Mouse (Mus musculus) CD4-positive, CD25-positive, alpha-beta regulatory T cell, adult 9 weeks (primary cell): ENCODE results near the gene Ripply1. TPM values are rescaled to one million over a fixed set of nuclear protein-coding genes. Genes with fewer than 3 reads are reported as not detected.

Experiments used
- polyA plus RNA-seq: library from polyadenylated mRNA; unstranded; fragments of 100-300 nt; shearing (Covaris generic); gene quantifications from one replicate; pipeline ENCODE4 v1.2.1, GENCODE M21; 2017

The Ripply1 gene
- not detected for polyA plus RNA-seq

DNA sequence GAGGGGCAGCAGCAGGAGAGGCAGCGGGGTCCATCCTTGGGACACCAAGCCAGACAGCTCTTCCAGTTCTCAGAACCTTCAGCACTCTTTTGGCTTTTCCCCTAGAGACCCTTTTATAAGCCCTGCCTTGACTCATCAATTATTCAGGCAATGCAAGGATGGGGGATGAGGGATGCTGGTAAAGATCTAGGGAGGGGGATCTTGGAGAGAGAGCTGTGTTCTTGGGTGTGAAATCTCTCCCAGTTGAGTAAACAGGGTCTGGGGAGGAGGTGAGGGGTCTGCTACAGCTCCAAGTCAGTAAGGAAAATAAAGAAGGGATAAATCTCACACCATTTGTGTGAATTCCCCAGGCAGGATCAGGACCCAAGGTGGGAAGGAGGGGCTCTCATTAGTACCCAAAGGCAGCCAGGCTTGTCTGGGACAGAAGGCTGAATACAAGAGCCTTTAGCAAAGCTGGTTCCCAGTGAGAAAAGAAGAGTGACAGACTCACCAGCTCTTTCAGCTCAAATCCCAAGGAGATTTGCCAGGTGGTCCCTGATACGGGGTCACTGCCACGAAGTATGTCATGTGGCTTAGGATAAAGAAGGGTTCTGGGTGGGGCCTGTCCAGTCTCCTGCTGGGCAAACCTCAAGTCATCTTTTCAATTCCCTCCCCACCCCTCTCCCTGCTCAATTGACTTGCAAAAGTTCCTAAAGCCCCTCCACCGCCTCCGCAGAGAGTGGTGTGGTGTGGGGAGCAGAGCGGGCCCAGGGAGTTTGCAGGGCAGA is at the start of gene Ripply1:
Ripply1 (minus strand) TSS at position 76 of the 767 bp plus-strand sequence.

DNA sequence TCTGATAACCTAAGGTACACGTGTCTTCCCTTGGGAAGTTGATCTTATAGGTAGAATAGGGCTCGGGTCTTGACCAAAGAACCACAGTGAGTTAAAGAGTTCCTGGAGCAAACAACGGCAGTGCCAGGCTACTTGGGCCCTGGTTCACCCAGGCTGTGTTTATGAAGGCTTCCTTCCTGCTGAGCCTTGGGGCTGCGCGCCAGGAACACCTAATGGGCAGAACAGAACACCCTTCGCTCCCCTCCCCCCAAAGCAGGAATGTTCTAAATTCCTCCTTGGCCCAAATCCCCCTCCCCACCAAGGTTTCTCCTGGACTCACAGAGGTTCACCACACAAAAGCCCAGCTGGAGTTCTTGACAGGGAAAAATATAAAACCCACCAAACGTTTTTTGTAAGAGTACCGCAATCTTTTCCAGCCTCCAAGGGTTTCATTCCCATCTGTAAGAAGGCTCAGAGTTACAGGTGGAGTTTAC is 18.3 kb upstream of the Ripply1 start, which contains the start of gene Cldn2:
Cldn2 (plus strand) TSS at position 423 of the 473 bp plus-strand sequence.

Other genes starting within 250 kb of the Ripply1 start
- gene Rnf128, start 219.0 kb downstream of the Ripply1 start, polyA plus RNA-seq, result 0.88 TPM
- 12.1 TPM for gene Tbc1d8b, start 97.4 kb downstream of the Ripply1 start, polyA plus RNA-seq
- 0.81 TPM for gene Gm15013, start 67.9 kb downstream of the Ripply1 start, polyA plus RNA-seq
- not detected for gene Cldn2, start 18.5 kb upstream of the Ripply1 start, polyA plus RNA-seq
- not detected for gene Morc4, start 89.3 kb upstream of the Ripply1 start, polyA plus RNA-seq
- gene Rbm41, start 216.2 kb upstream of the Ripply1 start, polyA plus RNA-seq, result 14.8 TPM